Mouse (Mus musculus) right cerebral cortex, postnatal 10 days (tissue): ENCODE data around the gene Apoa5.
A peak's percentile ranks its signal among the peaks of the same experiment; 100 is the strongest.

ENCODE experiments used
- DNase-seq, 2 experiments: peaks; one replicate each; pipeline ENCODE4 v3.0.0; 2021; ENCODE audit warnings: low spot score in 2 of 2

Gene Apoa5

DNA sequence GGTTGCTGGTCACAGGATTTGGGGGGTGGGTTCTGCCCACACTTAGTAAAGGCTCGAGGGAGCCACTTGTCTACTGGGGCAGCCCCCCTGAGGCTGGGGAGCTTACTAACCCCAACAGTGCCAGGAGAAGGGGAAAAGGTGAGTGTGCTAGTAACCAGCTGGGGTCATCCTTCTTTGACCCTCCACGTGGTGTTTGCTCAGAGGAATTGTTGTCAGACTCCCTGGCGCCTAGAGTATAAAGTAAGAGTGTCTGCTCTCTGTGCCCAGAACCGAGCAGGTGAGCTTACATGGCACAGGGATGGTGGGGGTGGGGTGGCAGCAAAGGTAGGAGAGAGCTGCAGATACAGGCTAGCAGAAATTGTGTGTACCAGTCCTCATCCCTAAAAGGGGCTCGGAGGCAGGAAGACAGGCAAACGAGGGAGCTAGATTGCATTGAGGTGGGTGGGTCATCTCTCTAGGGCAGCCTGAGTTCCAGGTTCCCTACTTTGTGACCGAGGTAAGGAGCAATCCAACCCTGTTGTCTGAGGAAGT lies at the start of gene Apoa5:
Gene Apoa5 (plus strand): TSS at position 291 of the 531 bp plus-strand sequence.
- no peak for DNase-seq

DNA sequence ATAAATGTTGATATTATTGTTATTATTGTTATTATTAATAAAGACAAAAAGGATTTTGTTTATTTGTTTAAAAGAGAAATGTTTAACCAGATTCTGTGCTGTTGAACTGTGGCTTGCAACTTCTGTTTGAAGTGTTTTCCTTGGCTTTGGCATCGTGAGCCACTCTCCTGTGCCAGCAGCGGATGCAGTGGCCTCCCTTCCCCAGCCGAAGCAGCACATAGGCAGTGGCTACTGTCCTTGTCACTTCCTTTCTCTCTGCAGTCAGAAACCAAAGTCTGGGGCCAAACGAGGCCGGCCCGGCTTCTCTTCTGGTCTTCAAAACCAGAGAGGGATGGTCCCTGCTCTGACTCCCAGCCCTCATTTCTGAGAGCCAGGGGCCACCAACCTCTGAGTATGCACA lies 45.3 kb upstream of the Apoa5 start:
- no peak for DNase-seq

DNA sequence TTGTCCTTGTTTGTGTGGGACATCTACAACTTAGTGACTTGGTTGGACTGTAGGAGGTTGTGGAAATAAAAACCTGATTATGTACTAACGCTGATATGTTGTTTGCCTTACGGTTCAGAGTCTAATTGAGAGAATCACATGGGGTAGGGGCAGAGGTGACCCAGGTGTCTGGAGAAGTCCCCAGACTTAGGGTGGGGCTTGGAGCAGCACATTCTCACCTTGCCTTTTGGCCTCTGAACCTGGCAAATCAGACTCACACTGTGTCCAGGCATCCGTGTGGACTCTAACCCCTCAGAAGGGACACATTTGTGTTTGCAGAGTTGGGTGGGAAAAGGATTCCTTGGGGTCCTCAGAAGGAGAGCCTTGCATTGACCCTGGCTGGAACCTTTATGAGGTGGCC lies 44.3 kb upstream of the Apoa5 start:
- DNase-seq = no peak

DNA sequence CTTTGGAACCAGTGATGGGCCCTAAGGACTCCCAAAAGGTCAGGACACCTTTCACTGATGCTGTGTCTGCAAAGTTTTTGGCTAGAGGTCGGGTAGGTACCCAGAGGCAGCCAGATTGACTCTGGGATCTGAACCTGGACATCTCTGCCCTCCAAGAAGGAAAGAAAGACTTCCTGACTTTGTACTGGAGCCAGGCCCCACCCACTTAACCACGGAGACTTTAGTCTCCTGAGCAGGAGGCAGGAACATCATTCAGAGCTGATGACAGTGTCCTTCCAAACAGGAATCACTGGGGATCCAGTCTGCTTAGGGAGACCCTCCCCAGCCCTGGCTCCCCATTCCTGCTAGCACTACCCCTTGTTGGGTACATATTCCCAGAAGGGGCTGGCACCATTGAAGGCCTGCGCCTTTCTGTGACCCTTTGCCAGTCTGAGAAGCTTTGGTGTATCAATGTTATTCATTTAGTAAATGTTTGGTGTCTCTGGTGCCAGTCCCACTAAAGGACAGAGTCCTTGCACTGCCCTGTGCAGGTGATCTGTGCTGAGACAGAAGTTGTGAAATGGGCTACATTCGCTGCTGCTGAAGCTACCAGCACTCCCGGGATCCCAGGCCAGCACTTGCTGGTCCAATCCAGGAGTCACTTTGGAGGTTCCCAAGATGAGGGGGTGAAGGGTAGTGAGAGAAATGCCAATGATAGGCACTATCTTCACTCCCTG lies 43.3 kb upstream of the Apoa5 start:
- DNase-seq = no peak

DNA sequence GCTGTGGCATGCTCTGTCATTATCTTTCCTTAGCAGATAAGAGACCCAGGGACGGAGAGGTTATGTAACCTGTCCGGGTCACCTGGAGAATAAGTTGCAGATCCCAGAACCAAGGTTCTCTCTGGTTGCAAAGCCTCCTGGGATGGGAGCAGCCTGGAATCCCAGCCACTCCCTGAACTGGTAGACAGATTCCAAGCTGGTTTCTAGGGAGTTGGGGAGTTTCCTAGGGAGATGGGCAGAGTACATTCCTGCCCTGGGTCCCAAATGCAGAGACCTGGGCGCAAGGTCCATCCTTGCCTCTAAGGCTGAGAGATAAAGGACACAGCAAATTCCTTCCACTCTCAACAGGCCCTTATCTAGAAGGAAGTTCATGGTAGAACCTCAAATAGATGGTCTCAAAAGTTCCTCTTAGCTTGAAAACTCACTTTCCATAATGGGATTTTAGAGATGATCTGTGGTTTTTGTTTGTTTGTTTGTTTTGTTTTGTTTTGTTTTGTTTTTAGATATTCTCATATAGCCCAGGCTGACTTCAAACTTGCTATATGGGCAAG lies 41.3 kb upstream of the Apoa5 start:
- DNase-seq = no peak

DNA sequence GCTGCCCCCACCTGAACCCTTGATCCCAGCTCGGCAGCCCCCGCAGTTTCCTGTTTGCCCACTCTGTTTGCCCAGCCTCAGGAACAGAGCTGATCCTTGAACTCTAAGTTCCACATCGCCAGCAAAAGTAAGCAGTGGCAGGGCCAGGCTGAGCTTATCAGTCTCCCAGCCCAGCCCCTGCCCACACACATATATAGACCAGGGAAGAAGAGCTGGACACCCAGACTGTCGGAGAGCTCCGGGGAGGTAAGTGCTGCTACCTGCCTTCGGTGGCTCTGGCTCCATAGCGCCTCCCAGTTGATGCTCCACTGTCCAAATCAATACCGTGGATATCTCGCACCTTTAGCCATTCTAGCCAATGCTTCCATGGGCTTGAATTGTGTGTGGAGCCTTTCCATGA lies 39.9 kb upstream of the Apoa5 start, which contains the start of gene Apoa1:
Gene Apoa1 (plus strand): TSS at position 90 of the 400 bp plus-strand sequence.
- DNase-seq = no peak

DNA sequence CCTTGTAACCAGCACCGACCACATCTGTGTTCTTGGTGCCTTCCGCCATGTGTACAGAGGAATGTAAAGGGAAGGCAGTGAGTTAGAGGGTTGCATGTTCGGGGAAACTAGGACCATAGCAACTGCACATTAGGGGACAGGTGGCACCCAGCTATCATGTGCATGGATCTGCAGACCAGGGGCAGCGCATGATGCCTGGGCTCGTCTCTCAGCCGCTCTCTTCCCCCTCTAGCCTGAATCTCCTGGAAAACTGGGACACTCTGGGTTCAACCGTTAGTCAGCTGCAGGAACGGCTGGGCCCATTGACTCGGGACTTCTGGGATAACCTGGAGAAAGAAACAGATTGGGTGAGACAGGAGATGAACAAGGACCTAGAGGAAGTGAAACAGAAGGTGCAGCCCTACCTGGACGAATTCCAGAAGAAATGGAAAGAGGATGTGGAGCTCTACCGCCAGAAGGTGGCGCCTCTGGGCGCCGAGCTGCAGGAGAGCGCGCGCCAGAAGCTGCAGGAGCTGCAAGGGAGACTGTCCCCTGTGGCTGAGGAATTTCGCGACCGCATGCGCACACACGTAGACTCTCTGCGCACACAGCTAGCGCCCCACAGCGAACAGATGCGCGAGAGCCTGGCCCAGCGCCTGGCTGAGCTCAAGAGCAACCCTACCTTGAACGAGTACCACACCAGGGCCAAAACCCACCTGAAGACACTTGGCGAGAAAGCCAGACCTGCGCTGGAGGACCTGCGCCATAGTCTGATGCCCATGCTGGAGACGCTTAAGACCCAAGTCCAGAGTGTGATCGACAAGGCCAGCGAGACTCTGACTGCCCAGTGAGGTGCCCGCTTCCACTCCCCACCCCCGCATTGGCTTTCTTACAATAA lies 38.6 kb upstream of the Apoa5 start:
- DNase-seq = peak; percentile 95

DNA sequence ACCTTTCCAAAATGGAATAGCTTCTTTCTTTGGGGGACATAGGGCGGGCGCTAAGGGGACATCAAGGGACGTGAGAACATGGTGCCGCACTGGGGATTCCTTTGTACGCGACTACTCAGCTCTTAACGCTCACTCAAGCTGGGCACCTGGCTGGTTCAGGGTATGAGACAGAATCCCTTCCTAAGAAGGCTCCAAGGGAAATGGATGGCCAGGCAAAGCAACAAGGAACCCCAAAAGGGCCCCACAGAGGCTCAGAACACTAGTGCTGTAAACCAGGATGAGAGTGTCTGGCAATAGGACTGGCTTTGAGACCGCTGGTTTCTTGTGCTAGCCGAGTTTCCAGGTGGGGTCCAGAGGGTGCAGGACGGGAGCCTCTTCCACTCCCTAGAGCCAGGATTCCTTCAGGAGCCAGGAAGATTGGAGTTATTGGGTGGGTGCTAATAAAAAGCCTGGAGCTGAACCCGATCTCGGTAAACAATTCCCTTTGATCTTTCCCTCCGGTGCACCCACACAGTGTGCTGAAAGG lies 37.9 kb upstream of the Apoa5 start:
- DNase-seq = no peak

DNA sequence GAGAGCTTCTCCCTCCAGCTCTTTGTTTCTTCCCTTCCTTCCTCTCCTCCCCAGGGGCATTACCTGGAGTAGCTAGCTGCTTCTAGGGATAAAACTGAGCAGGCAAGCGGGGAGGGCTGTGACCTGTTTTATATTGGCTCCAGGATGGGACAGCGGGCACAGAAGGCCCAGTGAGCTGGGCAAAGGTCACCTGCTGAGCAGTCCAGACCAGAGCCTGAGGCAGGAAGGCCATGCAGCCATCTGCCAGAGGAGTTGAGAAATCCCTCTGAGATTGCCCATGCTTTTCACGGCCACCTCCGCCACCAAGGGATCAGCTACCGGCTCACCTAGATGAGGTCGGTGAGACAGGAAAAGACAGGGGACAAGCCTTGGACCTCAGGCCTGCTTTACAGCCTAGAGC lies 33.2 kb upstream of the Apoa5 start:
- no peak for DNase-seq

DNA sequence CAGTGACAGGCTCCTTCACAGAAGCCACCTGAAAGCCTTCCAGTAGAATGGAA lies 33.0 kb upstream of the Apoa5 start, which contains the start of gene Apoc3:
Gene Apoc3 (minus strand): TSS at position 41 of the 53 bp plus-strand sequence.
- DNase-seq = no peak

DNA sequence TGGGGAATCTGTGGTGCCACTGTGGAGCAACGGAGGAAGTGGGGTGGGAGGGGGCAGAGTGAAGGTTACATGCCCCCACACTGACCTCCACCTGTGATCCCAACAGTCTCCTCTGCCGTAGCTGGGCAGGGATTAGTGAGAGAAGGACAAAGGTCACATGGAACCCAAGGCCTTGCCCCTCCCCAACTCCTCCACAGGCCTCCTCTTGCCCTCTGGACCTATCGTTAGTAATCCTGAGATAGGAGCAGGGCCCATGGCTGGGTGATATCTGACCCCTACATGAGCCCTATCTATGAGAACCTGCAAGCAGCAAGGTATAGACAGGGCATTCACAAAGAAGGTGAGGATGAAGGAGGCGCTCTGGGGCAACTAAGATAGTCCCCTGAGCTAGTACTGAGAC lies 32.8 kb upstream of the Apoa5 start:
- no peak for DNase-seq

DNA sequence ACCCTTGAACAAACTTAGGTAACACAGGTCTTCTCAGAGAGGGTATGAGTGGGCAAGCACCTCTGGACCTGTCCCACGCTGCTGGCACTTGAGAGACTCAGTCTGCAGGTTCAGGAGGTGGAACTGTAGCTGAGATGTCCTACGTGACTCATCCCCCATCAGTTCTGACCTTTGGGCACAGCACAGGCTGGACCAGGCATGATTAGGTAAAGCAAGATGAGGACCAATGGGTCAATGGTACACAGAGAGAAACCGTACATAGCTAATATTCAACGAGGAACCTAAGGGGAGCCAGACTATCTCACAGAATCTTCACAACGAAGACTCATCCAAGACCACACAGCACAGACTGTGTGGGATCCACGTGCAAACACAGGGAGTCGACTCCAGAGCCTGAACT lies 29.6 kb upstream of the Apoa5 start:
- no peak for DNase-seq

DNA sequence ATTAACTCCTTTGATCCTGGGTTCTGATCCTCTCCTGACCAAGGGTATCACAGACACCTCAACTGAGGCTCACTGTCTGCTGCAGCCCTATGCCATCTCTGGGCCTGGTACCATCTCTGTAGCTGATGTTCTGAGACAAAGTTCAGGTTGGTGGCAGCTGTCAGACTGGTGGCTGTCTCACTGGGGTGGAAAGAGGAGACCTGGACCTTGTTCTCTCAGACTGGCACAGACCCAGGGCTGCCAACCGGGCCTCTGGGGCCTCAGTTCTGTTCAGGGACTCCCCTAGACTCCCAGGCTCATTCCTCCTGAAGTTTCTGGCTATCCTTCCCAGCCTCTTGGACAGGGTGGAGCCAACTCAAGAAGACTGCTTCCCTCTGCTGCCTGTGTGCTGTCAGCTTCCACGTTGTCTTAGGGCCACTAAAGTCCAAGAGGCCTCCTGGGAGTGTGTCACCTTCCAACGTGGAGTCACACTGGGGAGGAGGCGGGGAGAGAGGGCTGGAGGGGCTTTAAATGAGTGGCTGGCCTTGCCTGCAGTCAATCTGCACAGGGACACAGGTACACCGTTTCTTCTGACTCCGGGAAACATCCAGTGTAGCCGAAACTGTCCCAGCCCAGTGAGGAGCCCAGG lies 27.8 kb upstream of the Apoa5 start, which contains the start of gene Apoa4:
Gene Apoa4 (plus strand): TSS at position 171 of the 628 bp plus-strand sequence.
- no peak for DNase-seq

DNA sequence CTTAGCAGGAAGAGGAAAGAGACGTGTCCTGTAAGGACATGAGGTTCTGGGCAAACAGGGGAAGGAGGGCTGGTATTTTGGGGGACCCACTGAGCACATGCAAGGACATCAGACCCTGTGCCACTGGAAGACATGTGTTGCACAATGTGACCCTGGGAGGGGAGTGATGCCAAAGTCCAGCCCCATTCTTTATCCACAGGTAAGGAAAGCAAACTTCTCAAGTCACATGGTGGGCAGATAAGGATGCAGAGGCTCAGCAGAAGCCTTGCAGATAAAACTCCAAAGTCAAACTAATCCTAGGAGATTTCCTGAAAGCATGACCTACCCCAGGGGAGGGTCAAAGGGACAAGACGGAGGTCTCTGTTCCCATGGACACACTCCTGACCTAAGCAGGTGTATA lies 26.6 kb upstream of the Apoa5 start:
- DNase-seq = no peak

DNA sequence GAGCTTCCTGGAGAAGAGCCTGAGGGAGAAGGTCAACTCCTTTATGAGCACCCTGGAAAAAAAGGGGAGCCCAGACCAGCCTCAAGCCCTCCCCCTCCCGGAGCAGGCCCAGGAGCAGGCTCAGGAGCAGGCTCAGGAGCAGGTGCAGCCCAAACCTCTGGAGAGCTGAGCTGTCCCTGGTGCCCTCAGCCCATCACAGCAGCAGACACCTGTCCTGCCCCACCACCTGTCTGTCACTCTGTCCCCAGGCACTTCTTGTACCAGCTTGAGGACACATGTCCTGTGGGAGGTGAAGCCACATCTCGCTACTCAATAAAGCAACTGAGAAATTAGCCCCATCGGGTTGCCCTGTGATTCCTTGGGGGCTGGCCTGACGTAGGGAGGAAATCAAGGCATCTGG lies 25.3 kb upstream of the Apoa5 start:
- DNase-seq = no peak

DNA sequence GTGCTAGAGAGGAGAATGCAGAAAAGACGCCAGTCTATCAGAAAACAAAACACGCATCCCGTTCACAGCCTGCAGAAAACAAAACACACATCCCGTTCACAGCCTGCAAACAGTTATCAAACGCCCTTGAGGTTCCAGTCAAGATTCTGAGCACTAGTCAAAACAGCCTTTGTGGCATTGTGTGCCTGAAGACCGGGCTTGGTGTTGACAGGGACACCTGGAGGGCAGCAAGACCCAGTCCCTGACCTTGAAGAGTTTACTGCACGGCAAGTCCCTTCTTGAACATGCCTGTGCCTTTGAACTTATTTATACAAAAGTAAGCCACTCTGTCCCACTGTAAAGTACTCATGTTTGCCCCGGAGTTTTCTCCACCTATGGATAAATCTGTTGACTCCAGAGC lies 24.8 kb upstream of the Apoa5 start:
- DNase-seq = no peak

DNA sequence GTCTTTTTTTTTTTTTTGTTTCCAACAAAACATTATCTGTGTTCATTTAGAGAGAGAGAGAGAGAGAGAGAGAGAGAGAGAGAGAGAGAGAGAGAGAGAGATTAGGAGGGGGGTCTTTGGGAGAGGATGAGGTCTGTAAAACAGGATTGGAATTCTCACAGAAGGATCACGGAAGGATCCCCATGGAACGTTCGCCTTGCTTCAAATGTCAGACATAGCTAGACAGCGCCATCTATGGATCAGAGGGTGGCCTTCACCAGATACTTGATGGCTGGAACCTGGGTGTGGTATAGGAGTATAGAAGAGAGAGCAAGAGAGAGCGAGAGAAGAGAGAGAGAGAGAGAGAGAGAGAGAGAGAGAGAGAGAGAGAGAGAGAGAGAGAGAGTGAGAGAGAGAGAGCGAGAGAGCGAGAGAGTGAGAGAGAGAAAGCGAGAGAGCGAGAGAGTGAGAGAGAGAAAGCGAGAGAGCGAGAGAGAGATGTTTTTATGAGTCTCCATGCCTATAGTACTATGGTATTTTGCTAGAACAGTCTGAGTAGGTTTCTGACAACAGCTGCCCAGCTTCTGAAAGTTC lies 21.6 kb upstream of the Apoa5 start:
- peak; percentile 74 to 82 for DNase-seq

DNA sequence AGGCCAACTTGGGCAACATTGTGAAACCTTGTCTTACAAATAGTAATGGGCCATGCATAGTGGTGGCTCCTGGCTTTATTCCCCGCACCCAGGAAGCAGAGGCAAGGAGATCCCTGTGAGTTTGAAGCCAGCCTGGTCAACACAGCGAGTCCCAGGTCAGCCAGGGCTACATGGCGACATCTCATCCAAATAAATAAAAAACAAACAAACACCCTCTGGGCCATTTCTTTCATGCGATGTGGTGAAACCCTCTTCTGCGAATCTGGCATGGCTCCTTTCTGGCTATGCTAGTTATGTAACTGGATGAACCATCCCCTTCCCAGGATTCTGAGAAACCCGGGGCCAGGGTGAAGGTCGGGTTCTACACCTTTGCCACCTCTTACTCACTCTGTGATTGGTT lies 12.3 kb upstream of the Apoa5 start:
- no peak for DNase-seq

DNA sequence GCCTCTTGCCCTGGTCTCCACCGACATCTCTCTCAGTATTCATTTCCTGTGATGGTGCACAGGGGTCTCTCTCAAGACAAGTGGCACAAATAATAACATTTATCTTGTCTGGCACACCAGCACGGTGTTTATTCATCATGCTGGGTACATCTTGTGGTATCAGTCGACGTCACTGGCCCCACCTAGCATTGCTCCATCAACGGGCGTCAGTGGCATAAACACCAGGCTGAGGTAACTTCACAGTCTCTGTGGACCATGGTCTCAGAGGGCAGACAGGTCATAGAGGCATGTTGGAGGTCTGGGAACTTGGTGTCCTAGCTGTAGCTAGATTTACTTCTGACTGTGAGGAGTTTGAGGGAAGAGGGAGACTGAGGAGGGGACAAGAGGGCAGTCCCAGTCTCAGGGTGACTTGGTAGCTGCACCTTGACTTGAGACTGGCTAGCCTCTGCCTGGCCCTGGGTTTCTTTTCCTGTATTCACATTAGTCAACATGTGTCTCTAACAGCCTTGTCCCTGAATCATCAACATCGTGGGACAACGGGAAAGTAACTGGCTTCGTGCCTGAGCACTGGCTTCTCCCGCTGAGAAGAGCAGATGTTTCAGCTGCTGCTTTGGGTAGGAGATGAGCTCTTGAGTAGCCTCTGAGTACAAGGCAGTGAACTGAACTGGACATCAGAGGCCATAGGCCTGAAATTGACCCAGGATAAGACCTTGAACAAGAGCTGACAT lies 11.6 kb upstream of the Apoa5 start:
- DNase-seq = no peak

DNA sequence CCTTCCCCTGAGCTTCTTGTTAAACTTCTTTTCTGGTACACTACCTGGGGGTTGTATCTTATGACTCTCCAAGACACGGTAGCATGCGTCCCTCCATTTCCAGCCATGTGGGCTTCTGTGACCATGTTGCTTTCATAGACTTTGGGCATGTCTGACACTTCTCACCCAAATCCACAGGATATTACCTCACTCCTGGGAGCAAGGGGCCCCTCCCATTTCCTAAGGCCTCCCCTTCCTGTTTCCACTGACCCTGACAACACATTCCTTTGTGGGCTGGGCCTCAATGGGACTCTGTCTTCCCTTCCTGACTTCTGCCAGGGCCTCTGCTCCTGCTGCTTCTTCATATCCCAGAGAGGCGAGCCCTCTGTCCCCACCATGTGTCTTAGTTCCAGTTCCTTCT lies 10.9 kb upstream of the Apoa5 start:
- no peak for DNase-seq

DNA sequence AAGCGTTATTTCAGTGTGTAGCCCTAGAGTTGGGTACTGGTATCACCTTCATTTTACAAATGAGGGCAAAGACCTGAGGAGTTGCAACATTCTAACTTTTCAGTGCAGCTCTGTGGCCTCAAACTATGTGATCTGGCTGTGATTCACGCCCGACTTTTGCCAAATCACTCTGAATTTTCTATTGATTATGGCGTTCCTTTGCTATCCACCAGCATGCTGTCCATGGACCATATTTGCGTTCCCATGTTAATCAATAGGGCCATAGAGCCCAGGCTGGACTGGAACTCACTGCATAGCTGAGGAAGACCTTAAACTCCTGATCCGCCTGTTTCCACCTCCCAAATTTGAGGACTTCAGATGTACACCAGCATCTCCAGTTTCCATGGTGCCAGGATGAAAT lies 9.3 kb upstream of the Apoa5 start:
- DNase-seq = no peak
